Mouse (Mus musculus) liver, embryonic 13.5 days (tissue): Measurements from ENCODE around the gene Tex14. TPM values are rescaled to one million over a fixed set of nuclear protein-coding genes. Genes with fewer than 3 reads are reported as not detected.
A peak's percentile ranks its signal among the peaks of the same experiment; 100 is the strongest.

Experiments
- ATAC-seq: fragments of 200-750 bp; cut with Nextera tagmentation; 2 replicates; pipeline ENCODE4 v1.8.0; 2017; ENCODE audit warnings: low read depth, mild to moderate bottlenecking, moderate number of reproducible peaks, moderate library complexity
- DNase-seq: peaks from one replicate; pipeline ENCODE4 v3.0.0; 2022
- H3K27ac ChIP-seq: fragments of 300-500 bp; sonication (generic); 2 replicates; pipeline ENCODE4 v1.5.1; 2015; ENCODE audit warnings: moderate library complexity, mild to moderate bottlenecking, inconsistent platforms
- H3K27me3 ChIP-seq: fragments of 300-500 bp; sonication (generic); 2 replicates; pipeline ENCODE4 v1.6.1; 2015; ENCODE audit warnings: mild to moderate bottlenecking, inconsistent platforms
- H3K36me3 ChIP-seq: fragments of 300-500 bp; sonication (generic); 2 replicates; pipeline ENCODE4 v1.6.1; 2015; ENCODE audit warnings: mild to moderate bottlenecking, inconsistent platforms
- H3K4me1 ChIP-seq: fragments of 300-500 bp; sonication (generic); replicated peaks from 2 replicates; pipeline ENCODE4 v1.6.1; 2015; ENCODE audit warnings: inconsistent platforms
- H3K4me2 ChIP-seq: fragments of 300-500 bp; sonication (generic); 2 replicates; pipeline ENCODE4 v1.6.1; 2015; ENCODE audit warnings: inconsistent platforms, mild to moderate bottlenecking, moderate library complexity
- H3K4me3 ChIP-seq: fragments of 300-500 bp; sonication (generic); replicated peaks from 2 replicates; pipeline ENCODE4 v1.5.1; 2015; ENCODE audit warnings: mild to moderate bottlenecking, inconsistent platforms
- H3K9ac ChIP-seq: fragments of 300-500 bp; sonication (generic); 2 replicates; pipeline ENCODE4 v1.6.1; 2015; ENCODE audit warnings: mild to moderate bottlenecking, inconsistent platforms
- H3K9me3 ChIP-seq: fragments of 300-500 bp; sonication (generic); replicated peaks from 2 replicates; pipeline ENCODE4 v1.6.1; 2016; ENCODE audit warnings: inconsistent platforms
- WGBS: fragments of 180-500 bp; shearing (Covaris S2); methylation state at CpG from one replicate; pipeline ENCODE4 v1.1.7; 2015; ENCODE audit not compliant: insufficient replicate concordance; 5-methylcytosine and 5-hydroxymethylcytosine counted together
- polyA plus RNA-seq: library from polyadenylated mRNA; unstranded; fragments of >200 nt; fragmentation: Nextera tagmentation; extraction: Ambion mirVana; gene quantifications from 2 replicates; pipeline ENCODE4 v1.2.1, GENCODE M21; 2015

The Tex14 gene
- polyA plus RNA-seq, 1 experiment from 2014 or later = 0.10 TPM

DNA sequence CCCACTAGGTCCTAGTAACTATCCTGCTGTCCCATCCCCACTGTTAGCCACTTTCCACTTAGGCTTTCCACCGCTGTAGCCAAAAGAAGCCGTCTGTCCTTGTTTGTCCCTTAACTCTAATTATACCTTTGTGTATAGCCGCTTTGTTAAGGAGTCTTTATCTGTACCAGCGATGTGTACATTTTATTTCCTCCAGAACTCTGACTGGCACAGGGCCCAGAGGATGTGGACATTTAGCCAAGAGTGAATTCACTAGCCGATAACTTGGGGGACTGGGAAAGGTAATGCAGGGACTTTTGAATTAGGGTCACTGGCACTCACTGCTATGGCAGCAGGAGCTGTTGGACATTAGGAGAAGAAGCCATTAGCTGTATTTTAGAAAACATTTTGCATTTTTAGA, 149.5 kb downstream of the Tex14 start:
- Histone ChIP-seq H3K9ac (no peak overlapping the region), H3K27me3 (no peaks in the 10 kb centered on the region), H3K27ac (no peak overlapping the region), H3K4me3 (no peak overlapping the region), H3K4me1 (no peaks in the 10 kb centered on the region), H3K36me3 (no peaks in the 10 kb centered on the region), H3K9me3 (no peaks in the 10 kb centered on the region), H3K4me2 (no peak overlapping the region)
- DNase-seq = no peak
- WGBS = 62% methylated on average over 5 of the region's 5 CpGs
- ATAC-seq = no peak

DNA sequence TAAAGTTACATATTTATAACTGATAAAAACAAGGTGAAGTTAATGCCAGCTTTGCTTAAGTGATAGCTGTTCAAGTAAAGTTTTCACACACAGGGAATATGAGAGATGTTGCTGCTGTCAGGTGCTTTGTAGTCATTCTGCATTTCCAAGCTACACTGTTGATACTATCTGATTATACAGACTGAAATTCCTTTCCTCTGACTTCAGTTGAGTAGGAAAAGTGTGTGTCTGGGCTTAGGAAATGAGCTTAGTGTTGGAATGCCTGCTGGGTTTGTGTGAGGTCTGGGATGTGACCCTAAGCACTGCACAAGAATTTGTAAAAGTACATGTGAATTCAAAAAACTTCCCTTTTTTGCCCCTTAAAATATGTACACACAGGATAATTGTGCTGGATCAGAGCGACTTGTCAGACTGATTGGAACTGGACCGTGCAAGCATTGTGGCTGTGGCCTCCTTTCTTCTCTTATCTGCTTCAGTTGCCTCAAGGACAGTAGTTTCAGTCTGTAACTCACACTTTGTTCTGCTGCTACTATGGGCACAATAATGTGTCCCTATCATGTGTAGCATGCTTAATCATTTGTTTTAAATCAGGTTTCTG, 150.3 kb downstream of the Tex14 start:
- H3K27me3 ChIP-seq = no peaks in the 10 kb centered on the region

GRCm38 (mm10) chr11:87561208-87561607, 156.3 kb downstream of the Tex14 start:
- DNase-seq = no peak
- no peaks in the 10 kb centered on the region for H3K4me1 ChIP-seq
- H3K36me3 ChIP-seq = no peaks in the 10 kb centered on the region
- no peak overlapping the region for H3K9ac ChIP-seq
- 55% methylated on average over 6 of the region's 6 CpGs for WGBS
- H3K9me3 ChIP-seq = no peaks in the 10 kb centered on the region
- no peak overlapping the region for H3K4me3 ChIP-seq
- H3K4me2 ChIP-seq = no peak overlapping the region
- ATAC-seq = no peak
- H3K27me3 ChIP-seq = no peaks in the 10 kb centered on the region
- no peak overlapping the region for H3K27ac ChIP-seq

More for the DNA sequence above, 150.3 kb downstream of the Tex14 start:
- Histone ChIP-seq H3K4me2 (no peak overlapping the region), H3K9ac (no peak overlapping the region), H3K27ac (no peak overlapping the region), H3K36me3 (no peaks in the 10 kb centered on the region), H3K4me1 (no peaks in the 10 kb centered on the region), H3K4me3 (no peak overlapping the region), H3K9me3 (no peaks in the 10 kb centered on the region)
- ATAC-seq (no peak), DNase-seq (no peak)
- 17% methylated on average over 2 of the region's 2 CpGs for WGBS

DNA sequence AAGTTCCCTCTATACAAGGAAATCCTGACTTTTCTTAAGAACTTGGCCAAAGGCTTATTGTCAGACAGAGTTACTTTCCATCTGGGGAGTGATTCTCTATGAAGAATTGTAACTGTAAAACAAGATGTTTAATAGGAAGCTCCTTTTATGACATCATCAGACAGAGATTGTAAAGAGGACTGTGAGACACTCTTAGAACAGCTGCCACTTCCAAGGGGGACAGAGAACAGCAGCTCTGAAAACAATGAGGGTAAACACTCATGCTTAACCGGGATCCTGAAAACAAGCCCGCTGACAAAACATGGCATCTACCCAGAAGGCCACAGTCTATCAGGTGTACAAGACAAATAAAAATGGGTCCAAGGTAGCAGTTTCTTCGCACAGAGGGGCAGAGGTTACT, 161.6 kb downstream of the Tex14 start, which contains the start of gene Gm11492:
Gene Gm11492, plus strand, starts transcription at position 153 of the 400 bp plus-strand sequence.
- 0 out of 2 replicates have a peak, but pooled peaks cover 6% of the 10 kb centered on the region for H3K27me3 ChIP-seq
- H3K36me3 ChIP-seq = no peaks in the 10 kb centered on the region
- DNase-seq (no peak), ATAC-seq (no peak)
- no peak within 1 kb of the TSS for H3K9ac ChIP-seq
- H3K9me3 ChIP-seq = no peaks in the 10 kb centered on the region
- H3K4me2 ChIP-seq = no peak within 1 kb of the TSS
- no peak within 1 kb of the TSS for H3K4me3 ChIP-seq
- no peak within 1 kb of the TSS for H3K27ac ChIP-seq
- WGBS = 55% methylated on average over 3 of the region's 3 CpGs
- H3K4me1 ChIP-seq = peaks cover 5% of the 10 kb centered on the region; the same call in 1 of the 2 replicates

- 65% methylated on average over 7 of the region's 7 CpGs for WGBS
- H3K36me3 ChIP-seq = no peaks in the 10 kb centered on the region
- no peak within 1 kb of the TSS for H3K27ac ChIP-seq
- no peak within 1 kb of the TSS for H3K9ac ChIP-seq
- H3K27me3 ChIP-seq = peaks cover 10% of the 10 kb centered on the region; the same call in 1 of the 2 replicates
- no peak within 1 kb of the TSS for H3K4me2 ChIP-seq
- ATAC-seq (no peak), DNase-seq (no peak)
- peaks cover 5% of the 10 kb centered on the region; the same call in 1 of the 2 replicates for H3K4me1 ChIP-seq
- no peak within 1 kb of the TSS for H3K4me3 ChIP-seq
- no peaks in the 10 kb centered on the region for H3K9me3 ChIP-seq
Observed at GRCm38 (mm10) chr11:87568255-87568953, 163.5 kb downstream of the Tex14 start, which contains the start of gene Sept4. Gene Sept4, plus strand, starts transcription at chr11:87568903.

- no peak for ATAC-seq
Observed at GRCm38 (mm10) chr11:87570743-87571142, 165.9 kb downstream of the Tex14 start.

GRCm38 (mm10) chr11:87571361-87571950, 166.6 kb downstream of the Tex14 start:
- H3K4me1 ChIP-seq = peaks cover 5% of the 10 kb centered on the region; the same call in 1 of the 2 replicates
- no peak overlapping the region for H3K4me3 ChIP-seq
- no peaks in the 10 kb centered on the region for H3K36me3 ChIP-seq
- DNase-seq = no peak
- 0 out of 2 replicates have a peak overlapping the region, but pooled peaks have one; percentile 16 for H3K27ac ChIP-seq
- H3K9ac ChIP-seq = no peak overlapping the region
- H3K4me2 ChIP-seq = no peak overlapping the region
- peaks cover 10% of the 10 kb centered on the region; the same call in 1 of the 2 replicates for H3K27me3 ChIP-seq
- no peaks in the 10 kb centered on the region for H3K9me3 ChIP-seq
- ATAC-seq = no peak
- WGBS = 67% methylated on average over 1 of the region's 1 CpGs

More at GRCm38 (mm10) chr11:87570743-87571142, 165.9 kb downstream of the Tex14 start:
- Histone ChIP-seq H3K36me3 (no peaks in the 10 kb centered on the region), H3K4me3 (no peak overlapping the region), H3K27ac (no peak overlapping the region), H3K9ac (no peak overlapping the region), H3K4me1 (peaks cover 5% of the 10 kb centered on the region; the same call in 1 of the 2 replicates), H3K9me3 (no peaks in the 10 kb centered on the region), H3K27me3 (peaks cover 10% of the 10 kb centered on the region; the same call in 1 of the 2 replicates), H3K4me2 (no peak overlapping the region)
- WGBS = 45% methylated on average over 5 of the region's 5 CpGs
- DNase-seq = no peak

DNA sequence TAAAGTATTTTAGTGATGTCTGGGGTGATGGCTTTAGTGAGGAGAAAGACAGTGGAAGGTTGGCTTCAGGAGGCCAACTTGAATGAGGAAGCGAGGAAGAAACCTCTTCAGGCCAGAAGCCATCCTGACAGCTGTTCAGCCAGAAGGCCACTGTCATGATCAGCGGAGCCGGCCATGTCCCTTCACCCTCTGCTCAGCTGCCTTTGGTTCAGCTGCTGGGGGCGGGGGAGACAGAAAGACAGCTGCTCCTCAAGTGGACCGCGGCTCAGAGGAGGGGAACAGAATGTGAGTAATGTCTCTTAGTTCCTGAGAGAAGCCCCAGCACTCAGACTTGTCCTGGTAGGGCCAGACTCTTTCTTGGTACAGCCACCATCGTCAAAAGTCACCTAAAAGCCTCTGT, 168.9 kb downstream of the Tex14 start:
- no peak overlapping the region for H3K27ac ChIP-seq
- no peak overlapping the region for H3K4me2 ChIP-seq
- no peaks in the 10 kb centered on the region for H3K9me3 ChIP-seq
- H3K9ac ChIP-seq = no peak overlapping the region
- no peak for ATAC-seq
- WGBS = 69% methylated on average over 7 of the region's 7 CpGs
- peaks cover 4% of the 10 kb centered on the region for H3K27me3 ChIP-seq
- no peak for DNase-seq
- H3K36me3 ChIP-seq = no peaks in the 10 kb centered on the region
- H3K4me1 ChIP-seq = peaks cover 18% of the 10 kb centered on the region
- no peak overlapping the region for H3K4me3 ChIP-seq

- 63% methylated on average over 21 of the region's 21 CpGs for WGBS
- ATAC-seq = no peak
- no peak overlapping the region for H3K27ac ChIP-seq
Observed at GRCm38 (mm10) chr11:87574520-87575180, 169.8 kb downstream of the Tex14 start.

DNA sequence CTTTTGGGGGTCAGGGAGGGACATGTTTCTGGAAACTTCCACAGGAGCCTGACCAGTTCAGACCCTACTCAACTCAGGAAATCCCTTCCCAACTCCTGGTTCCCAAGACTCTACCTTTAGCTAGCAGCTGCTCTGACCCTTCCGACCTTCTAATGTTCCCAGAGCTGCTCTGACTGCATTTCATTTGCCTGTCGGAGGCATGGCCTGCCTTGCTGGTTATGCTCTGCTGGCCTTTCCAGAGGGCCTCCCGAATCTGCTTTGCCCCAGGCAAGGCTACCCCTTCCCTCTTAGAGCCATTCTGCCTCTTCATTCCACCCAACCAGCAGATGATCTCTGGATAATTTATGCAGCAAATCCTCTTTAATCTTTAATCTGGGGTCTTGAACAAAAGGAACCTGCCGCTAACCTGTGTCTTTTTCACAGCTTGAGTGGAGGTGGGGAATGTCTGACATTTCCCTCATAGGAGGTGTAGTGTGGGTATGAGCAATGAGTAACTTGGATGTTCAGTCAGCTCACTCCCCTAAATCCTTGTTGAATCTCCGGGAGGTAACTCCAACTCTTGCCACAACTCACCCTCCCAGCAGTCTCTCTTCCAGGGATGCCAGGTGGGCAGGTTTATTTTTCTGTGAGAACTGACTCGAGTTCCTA, 172.9 kb downstream of the Tex14 start:
- H3K9ac ChIP-seq = 0 out of 2 replicates have a peak overlapping the region, but pooled peaks have one; percentile 9
- H3K4me2 ChIP-seq = peak overlapping the region; percentile 87
- no peak for ATAC-seq
- H3K27ac ChIP-seq = no peak overlapping the region
- peak overlapping the region; percentile 64 for H3K4me3 ChIP-seq
- 45% methylated on average over 6 of the region's 6 CpGs for WGBS
- DNase-seq = no peak
- H3K4me1 ChIP-seq = peaks cover 24% of the 10 kb centered on the region
- no peaks in the 10 kb centered on the region for H3K36me3 ChIP-seq
- H3K27me3 ChIP-seq = no peaks in the 10 kb centered on the region; the same call in none of the 2 replicates
- H3K9me3 ChIP-seq = no peaks in the 10 kb centered on the region

More at GRCm38 (mm10) chr11:87574520-87575180, 169.8 kb downstream of the Tex14 start:
- Histone ChIP-seq H3K4me1 (peaks cover 27% of the 10 kb centered on the region), H3K4me2 (no peak overlapping the region), H3K9ac (no peak overlapping the region), H3K36me3 (no peaks in the 10 kb centered on the region), H3K9me3 (no peaks in the 10 kb centered on the region), H3K27me3 (peaks cover 4% of the 10 kb centered on the region), H3K4me3 (no peak overlapping the region)
- no peak for DNase-seq
